Mouse (Mus musculus) megakaryocyte, embryonic 14.5 days (primary cell): Measurements from ENCODE around the gene Syvn1. TPM values are rescaled to one million over a fixed set of nuclear protein-coding genes. Genes with fewer than 3 reads are reported as not detected.

Experiments used
- H3K27me3 ChIP-seq: replicated peaks from 2 replicates; pipeline ENCODE3; 2012; ENCODE audit warnings: inconsistent platforms
- H3K36me3 ChIP-seq: replicated peaks from 2 replicates; pipeline ENCODE3; 2012; ENCODE audit warnings: low read length, inconsistent platforms, mixed read lengths
- H3K4me1 ChIP-seq: 2 replicates; pipeline ENCODE4 v1.6.1; 2012; ENCODE audit warnings: inconsistent platforms
- H3K4me3 ChIP-seq: replicated peaks from 2 replicates; pipeline ENCODE3; 2012; ENCODE audit warnings: moderate library complexity, mild to moderate bottlenecking, inconsistent platforms
- H3K9me3 ChIP-seq: 2 replicates; pipeline ENCODE4 v1.6.1; 2012; ENCODE audit warnings: inconsistent platforms
- FLI1 ChIP-seq: IDR thresholded peaks from 2 replicates; pipeline ENCODE4 v1.6.1; 2012; ENCODE audit warnings: low read length, inconsistent platforms, mixed read lengths
- GATA1 ChIP-seq: IDR thresholded peaks from 3 replicates; pipeline ENCODE4 v1.6.1; 2012; ENCODE audit warnings: mixed read lengths, low read length, inconsistent platforms, borderline replicate concordance
- polyA plus RNA-seq: library from polyadenylated mRNA; stranded (reverse); fragments of >175 nt; gene quantifications from 2 replicates; pipeline ENCODE4 v1.2.3, GENCODE M21; 2012; ENCODE audit warnings: low replicate concordance; ENCODE audit not compliant: insufficient read depth

Gene Syvn1
- polyA plus RNA-seq, 1 experiment = 129 TPM

DNA sequence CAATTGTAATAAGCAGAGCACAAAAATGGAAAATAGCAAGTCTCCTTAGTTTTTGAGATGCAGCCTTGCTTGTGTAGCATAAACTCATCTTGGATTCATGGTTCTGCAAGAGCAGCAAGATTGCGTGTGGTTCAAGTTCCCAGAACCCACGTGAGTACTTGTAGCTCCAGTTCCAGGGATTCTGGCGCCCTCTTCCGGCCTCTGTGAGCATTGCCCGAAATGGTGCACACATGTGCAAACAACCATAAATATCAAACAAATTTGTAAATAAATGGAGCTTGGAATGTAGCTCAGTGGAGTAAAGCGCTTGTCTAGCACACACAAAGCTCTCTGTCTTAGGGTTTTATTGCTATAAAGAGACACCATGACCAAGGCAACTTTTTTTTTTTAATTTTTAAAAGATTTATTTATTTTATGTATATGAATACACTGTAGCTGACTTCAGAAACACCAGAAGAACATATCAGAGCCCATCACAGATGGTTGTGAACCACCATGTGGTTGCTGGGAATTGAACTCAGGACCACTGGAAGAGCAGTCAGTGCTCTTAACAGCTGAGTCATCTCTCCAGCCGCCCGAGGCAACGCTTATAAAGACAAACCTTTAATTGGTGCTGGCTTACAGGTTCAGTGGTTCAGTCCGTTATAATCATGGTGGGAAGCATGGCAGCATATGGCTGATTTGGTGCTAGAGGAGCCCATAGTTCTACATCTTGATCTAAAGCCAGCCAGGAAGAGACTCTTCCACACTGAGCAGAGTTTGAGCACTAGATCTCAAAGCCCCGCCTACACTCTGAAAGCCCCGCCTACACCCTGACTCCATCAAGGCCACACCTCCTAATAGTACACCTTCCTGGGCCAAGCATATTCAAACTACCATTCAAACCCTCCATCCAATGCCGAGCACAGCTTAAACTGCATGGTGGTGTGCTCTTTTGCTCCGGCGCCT, 28.0 kb upstream of the Syvn1 start:
- H3K4me3 ChIP-seq = peak overlapping the region; percentile 66

DNA sequence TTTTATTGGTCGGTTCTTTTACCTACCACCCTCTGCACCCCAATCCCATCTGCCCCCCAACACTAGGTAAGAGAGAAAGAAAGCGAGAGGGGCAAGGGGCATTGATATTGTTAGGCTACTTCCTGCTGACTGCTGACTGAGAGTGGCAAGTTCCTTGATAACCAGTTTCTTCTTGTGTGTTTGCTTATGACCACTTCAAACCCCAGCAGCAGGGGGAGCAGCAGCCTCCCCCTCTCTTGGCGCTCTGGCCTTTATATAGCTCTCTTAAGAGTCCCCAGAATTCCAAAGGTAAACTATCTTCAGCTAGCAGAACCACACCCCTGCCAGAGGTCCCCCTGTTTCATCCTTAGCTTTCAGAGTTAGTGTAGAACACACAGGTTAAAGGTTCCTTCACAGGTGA, 26.1 kb upstream of the Syvn1 start:
- no peak overlapping the region for H3K4me3 ChIP-seq
- peaks cover 43% of the 10 kb centered on the region for H3K4me1 ChIP-seq
- no peaks in the 10 kb centered on the region for H3K9me3 ChIP-seq
- H3K27me3 ChIP-seq = peaks cover 21% of the 10 kb centered on the region
- no peaks in the 10 kb centered on the region for H3K36me3 ChIP-seq
- TF ChIP-seq GATA1 = no peak
- TF ChIP-seq FLI1 = no peak

More for the DNA sequence above, 28.0 kb upstream of the Syvn1 start:
- Histone ChIP-seq H3K36me3 (peaks cover 8% of the 10 kb centered on the region), H3K27me3 (peaks cover 6% of the 10 kb centered on the region), H3K4me1 (peaks cover 60% of the 10 kb centered on the region), H3K9me3 (no peaks in the 10 kb centered on the region)
- no peak for TF ChIP-seq FLI1
- TF ChIP-seq GATA1 = no peak

DNA sequence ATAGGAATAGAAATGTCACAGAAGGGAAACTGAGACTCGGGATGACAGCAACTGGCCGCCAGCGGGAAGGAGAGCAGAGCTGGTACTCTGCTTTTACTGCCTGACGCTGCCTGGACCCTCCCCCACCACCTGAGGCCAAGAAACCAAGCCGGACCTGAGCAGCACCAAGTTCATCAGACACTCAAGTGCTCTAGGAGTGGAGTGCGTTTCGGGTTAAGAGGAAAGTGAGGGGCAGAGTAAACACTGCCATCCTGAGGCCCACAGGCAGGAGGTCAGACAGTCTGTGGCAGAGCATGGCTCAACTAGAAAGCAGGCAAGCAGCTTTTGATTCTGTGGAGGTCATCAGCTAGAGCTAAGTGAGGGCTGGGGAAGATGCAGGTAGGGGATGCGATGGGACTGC, 23.3 kb upstream of the Syvn1 start:
- Histone ChIP-seq H3K36me3 (no peaks in the 10 kb centered on the region), H3K9me3 (no peaks in the 10 kb centered on the region), H3K27me3 (peaks cover 29% of the 10 kb centered on the region), H3K4me3 (no peak overlapping the region), H3K4me1 (peaks cover 18% of the 10 kb centered on the region)
- TF ChIP-seq FLI1 (no peak), GATA1 (no peak)

- no peaks in the 10 kb centered on the region for H3K36me3 ChIP-seq
- H3K4me3 ChIP-seq = no peak overlapping the region
- TF ChIP-seq GATA1 (no peak), FLI1 (no peak)
- peaks cover 30% of the 10 kb centered on the region for H3K27me3 ChIP-seq
- H3K9me3 ChIP-seq = no peaks in the 10 kb centered on the region
- peaks cover 11% of the 10 kb centered on the region; the same call in 1 of the 2 replicates for H3K4me1 ChIP-seq
Measured at GRCm38 (mm10) chr19:6023930-6024329, 22.4 kb upstream of the Syvn1 start.

DNA sequence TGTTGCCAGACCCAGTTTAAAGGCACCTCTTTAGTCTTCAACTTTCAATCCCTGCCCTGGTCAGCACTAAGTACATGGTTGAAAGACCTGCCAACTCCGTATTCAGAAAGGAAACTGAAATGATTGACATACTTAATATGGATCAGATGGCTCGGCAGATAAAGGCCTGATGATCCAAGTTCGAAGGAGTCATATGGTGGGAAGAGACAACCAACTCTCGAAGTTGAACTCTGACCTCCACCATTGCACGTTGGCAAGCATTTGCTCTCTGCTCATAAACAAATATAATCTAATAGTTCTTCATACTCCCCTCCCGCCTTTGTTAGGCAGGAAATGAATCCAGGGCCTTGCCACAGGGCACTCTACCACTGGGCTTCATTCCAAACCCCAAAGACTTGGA, 17.4 kb upstream of the Syvn1 start:
- H3K9me3 ChIP-seq = no peaks in the 10 kb centered on the region
- H3K36me3 ChIP-seq = no peaks in the 10 kb centered on the region
- H3K4me1 ChIP-seq = no peaks in the 10 kb centered on the region; the same call in 1 of the 2 replicates
- peaks cover 24% of the 10 kb centered on the region for H3K27me3 ChIP-seq
- TF ChIP-seq FLI1 (no peak), GATA1 (no peak)
- no peak overlapping the region for H3K4me3 ChIP-seq

DNA sequence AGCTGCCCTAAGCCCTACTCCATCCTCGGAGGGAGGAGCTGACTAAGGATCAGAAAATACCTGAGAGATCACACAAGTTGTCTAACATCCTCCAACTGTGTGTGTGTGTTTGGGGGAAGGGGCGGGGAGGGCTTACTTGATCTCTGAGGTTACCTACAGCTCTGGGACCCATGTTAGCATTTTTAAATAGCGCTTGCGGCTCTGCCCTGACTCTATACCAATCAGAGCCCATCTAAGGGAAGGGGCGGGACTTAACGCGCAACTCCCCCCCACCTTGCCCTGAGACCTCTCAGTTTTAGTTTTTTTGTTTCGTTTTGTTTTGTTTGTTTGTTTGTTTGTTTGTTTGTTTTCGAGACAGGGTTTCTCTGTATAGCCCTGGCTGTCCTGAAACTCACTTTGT, 16.9 kb upstream of the Syvn1 start:
- Histone ChIP-seq H3K36me3 (no peaks in the 10 kb centered on the region), H3K4me1 (no peaks in the 10 kb centered on the region; the same call in 1 of the 2 replicates), H3K4me3 (no peak overlapping the region), H3K27me3 (peaks cover 22% of the 10 kb centered on the region), H3K9me3 (no peaks in the 10 kb centered on the region)
- TF ChIP-seq FLI1 (no peak), GATA1 (no peak)

GRCm38 (mm10) chr19:6030520-6031280, 15.7 kb upstream of the Syvn1 start:
- TF ChIP-seq FLI1 = no peak
- TF ChIP-seq GATA1 = no peak
- Histone ChIP-seq H3K9me3 (no peaks in the 10 kb centered on the region), H3K36me3 (no peaks in the 10 kb centered on the region), H3K4me3 (no peak overlapping the region), H3K27me3 (peaks cover 13% of the 10 kb centered on the region), H3K4me1 (no peaks in the 10 kb centered on the region; the same call in 1 of the 2 replicates)

DNA sequence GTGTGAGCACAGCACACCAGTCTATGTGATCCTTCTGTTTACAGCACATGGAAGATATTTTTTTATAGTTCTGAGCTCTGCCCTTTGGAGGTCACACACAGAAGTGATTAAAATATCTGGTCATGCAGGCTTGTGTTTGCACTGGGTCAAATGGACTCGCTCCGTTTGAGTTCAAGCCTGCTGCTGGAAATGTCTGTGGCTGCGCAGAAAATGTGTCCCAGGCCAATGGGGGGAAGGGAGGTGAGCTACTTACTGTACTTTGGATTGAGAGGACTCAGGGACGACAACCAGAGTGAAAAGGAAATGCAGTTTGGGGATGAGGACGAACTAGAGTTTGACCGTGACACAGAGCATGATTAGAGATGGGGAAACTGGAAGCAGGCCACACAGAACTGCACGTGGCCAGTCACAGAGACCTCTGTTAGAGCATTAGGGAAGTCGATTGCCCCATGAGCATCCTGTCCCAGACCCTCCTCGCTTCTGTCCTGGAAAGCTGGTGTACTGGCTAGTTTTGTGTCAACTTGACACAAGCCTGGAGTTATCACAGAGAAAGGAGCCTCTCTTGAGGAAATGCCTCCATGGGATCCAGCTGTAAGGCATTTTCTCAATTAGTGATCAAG, 10.3 kb upstream of the Syvn1 start:
- Histone ChIP-seq H3K4me1 (peaks cover 21% of the 10 kb centered on the region), H3K4me3 (no peak overlapping the region), H3K27me3 (peaks cover 6% of the 10 kb centered on the region), H3K9me3 (no peaks in the 10 kb centered on the region), H3K36me3 (no peaks in the 10 kb centered on the region)
- TF ChIP-seq FLI1 (no peak), GATA1 (no peak)

DNA sequence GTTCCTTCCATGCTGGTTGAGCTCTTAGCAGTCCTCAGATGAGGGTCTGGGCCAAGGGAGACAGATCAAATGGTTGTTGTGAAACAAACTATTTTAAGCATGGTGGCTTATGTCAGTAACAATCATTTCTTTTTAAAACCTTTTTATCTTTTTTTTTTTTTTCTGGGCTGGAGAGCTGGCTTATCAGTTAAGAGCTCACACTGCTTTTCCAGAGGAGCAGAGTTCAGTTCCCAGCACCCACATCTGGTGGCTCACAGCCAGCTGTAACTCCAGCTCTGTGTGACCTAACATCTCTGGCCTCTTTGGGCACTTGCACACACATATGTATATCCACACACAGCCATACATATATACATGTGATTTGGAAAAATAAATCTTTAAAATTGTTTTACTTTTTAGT, 8.7 kb upstream of the Syvn1 start:
- peaks cover 2% of the 10 kb centered on the region for H3K27me3 ChIP-seq
- peaks cover 24% of the 10 kb centered on the region for H3K4me1 ChIP-seq
- H3K4me3 ChIP-seq = no peak overlapping the region
- no peaks in the 10 kb centered on the region for H3K9me3 ChIP-seq
- no peak for TF ChIP-seq FLI1
- TF ChIP-seq GATA1 = no peak
- H3K36me3 ChIP-seq = no peaks in the 10 kb centered on the region

DNA sequence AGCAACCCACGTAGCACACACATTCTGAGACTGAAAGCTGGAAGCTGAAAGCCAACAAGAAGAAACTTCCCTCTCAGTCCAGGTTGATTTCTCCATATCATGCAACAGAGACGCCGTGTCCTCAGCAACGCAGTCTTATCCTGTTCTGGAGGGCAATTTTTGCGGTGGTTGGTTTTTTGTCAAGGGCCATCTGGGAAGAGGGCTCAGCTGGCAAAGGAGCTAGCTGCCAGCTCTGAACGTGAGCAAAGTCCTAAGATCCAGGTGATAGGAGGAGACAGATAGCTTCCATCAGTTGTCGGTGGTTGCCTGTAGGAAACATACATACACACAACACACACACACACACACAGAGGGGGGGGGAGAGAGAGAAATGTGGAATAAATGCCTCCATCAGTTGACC, 8.1 kb upstream of the Syvn1 start:
- H3K4me1 ChIP-seq = peaks cover 24% of the 10 kb centered on the region
- TF ChIP-seq FLI1 = no peak
- TF ChIP-seq GATA1 = no peak

More for the DNA sequence above, 8.1 kb upstream of the Syvn1 start:
- Histone ChIP-seq H3K9me3 (no peaks in the 10 kb centered on the region), H3K4me3 (no peak overlapping the region), H3K27me3 (peaks cover 2% of the 10 kb centered on the region), H3K36me3 (no peaks in the 10 kb centered on the region)
